Mouse (Mus musculus) liver, embryonic 14.5 days (tissue): ENCODE results near the gene B3galt1.

Source experiments
- CTCF ChIP-seq: IDR thresholded peaks from 2 replicates; pipeline ENCODE4 v1.5.1; 2016; ENCODE audit warnings: antibody characterized with exemption, low read depth, control low read depth
- EP300 ChIP-seq: IDR thresholded peaks from 2 replicates; pipeline ENCODE4 v1.6.1; 2016; ENCODE audit warnings: antibody characterized with exemption, low read depth

DNA sequence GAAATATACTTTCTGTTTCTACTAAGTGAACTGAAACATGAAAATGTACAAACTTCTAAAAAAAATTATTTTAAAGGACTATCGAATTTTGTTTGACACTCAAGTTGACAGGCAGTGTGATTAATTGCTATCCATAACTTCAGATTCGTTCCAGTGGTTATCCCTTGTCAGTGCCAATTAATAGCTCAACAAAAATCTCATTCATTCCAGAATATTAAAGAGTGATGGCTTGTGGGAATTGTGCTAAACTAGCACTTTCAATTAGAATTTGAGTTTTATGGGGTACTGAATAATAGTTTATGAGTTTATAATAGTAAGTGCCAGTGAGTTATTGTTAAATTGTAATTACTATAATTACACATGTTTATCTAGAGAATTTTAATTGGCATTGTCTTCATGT, 250.5 kb downstream of the B3galt1 start:
- TF ChIP-seq CTCF (no peak), EP300 (no peak)
